Mouse (Mus musculus): ENCODE results near the gene Ttc28.

Ttc28 gene

DNA sequence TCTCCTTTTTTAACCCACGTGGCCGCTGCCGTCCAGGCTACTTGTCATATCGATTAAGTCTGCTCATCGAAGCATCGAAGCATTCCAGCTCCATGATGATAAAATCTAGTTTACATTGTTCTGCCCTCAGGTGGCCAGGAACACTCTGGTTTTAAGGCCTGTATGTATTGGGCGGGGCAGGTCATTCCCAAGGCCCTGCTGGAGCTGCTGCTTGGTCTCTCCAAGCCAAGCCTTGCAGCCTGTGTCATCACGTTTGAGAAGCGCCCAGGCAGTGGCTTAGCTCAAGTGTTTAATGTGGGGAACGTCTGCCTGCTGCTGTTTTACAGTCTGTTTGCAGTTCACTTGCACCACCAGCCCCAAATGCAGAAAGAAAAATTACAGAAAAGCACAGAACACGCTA, 132.5 kb downstream of the Ttc28 start:
- DNase-seq: no peak

DNA sequence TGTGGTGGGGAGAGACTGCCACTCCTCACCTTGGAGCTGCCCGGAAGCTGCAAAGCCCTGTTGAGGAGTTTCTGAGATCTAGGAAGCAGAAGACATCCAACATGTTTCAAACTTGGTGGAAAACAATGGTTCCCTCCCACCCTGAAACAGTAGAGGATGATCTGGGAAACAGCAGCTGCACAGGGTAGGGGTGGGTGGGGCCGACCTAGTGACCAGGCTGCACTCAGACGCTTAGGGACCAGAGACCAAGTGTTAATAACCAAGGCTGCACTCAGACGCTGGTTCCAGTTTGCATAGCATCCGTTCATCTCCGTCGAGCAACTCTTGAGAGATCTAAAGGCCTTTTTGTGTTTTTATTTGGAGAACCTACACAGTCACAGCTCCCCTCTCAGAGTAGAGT, 133.0 kb downstream of the Ttc28 start:
- no peak for DNase-seq

- DNase-seq: no peak
These were observed 135.4 kb downstream of the Ttc28 start for GRCm38 (mm10) chr5:111014960-111015359.

GRCm38 (mm10) chr5:111017319-111017718, 137.7 kb downstream of the Ttc28 start:
- DNase-seq: no peak

DNA sequence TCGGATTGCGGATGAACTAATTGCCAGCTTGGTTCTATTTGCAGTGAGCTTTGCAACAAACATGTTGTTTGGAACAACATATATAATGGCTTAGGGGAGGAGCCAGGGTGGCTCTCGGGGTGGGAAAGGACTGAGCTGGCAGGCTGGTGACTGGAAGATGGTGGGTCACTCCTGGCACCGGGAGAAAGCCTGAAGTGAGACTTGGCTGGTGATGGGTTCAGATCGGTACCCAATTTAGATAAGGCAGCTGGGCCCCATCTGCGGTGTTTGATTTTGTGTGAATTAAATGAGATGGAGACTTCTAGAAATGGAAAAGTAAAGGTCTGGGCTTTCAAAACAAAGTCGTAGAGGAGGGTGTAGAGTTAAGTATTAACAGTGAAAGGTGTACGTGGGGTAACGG, 142.7 kb downstream of the Ttc28 start:
- DNase-seq: no peak

DNA sequence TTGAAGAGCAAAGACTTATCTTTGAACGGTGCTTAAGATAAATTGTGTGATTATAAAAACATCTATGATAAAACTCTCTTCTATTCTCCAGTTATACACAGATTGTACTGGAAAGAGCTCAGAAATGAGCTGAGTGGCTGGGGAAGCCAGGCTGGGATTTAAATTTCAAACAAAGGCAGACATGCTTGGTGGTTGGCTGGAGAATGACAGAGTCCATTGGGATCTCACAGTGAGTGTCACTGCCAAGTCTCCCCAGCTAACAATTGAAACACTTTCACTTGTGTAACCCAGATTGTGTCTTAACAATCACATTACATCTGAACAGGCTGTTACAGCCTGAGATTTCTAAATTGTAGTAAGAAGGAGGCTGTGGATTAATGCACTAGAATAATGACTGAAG, 143.3 kb downstream of the Ttc28 start:
- no peak for DNase-seq

GRCm38 (mm10) chr5:111024621-111025020, 145.0 kb downstream of the Ttc28 start:
- DNase-seq: no peak

GRCm38 (mm10) chr5:111025476-111025875, 145.9 kb downstream of the Ttc28 start:
- no peak for DNase-seq

GRCm38 (mm10) chr5:111026209-111026608, 146.6 kb downstream of the Ttc28 start:
- no peak for DNase-seq

GRCm38 (mm10) chr5:111028340-111028739, 148.7 kb downstream of the Ttc28 start:
- no peak for DNase-seq

GRCm38 (mm10) chr5:111028952-111029351, 149.3 kb downstream of the Ttc28 start:
- DNase-seq: no peak

GRCm38 (mm10) chr5:111032687-111033295, 153.2 kb downstream of the Ttc28 start:
- DNase-seq: no peak

DNA sequence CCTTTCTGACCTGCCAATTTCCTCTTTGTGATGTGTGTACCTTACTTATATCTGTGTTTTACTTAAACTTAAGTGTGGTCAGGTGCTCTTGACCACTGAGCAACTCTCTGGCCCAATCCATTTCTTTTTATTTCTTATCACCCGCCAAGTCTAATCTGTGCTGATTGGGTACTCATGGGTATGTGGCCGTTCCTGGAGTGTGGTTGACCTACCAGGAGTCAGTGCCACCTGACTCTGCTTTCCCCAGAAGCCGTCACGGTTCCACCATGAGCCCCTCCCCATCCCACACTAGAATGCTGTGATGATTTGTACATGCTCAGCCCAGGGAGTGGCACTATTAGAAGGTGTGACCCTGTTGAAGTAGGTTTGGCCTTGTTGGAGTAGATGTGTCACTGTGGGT, 153.9 kb downstream of the Ttc28 start:
- DNase-seq: no peak

GRCm38 (mm10) chr5:111037123-111037748, 157.6 kb downstream of the Ttc28 start:
- DNase-seq: no peak

GRCm38 (mm10) chr5:111039771-111040170, 160.2 kb downstream of the Ttc28 start:
- DNase-seq: no peak

DNA sequence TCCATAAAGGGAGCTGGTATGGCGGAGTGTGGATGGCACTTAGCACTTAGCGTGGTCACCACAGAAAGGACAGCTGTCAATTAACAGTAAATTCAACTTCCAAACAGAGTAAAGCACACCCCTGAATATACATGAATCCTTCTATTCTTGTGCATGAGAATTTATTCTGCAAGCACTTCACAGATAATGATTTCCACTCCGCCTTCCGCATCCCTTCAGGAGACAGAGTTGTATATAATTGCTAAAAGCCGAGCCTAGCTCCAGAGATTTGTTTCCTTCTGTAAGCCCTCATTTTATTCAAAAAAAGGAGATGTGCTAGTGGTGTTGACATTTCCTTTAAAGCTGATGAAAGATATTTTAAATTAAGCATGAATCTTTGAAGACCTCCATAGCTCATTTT, 162.3 kb downstream of the Ttc28 start:
- DNase-seq: no peak

GRCm38 (mm10) chr5:111044193-111044592, 164.6 kb downstream of the Ttc28 start:
- DNase-seq: no peak

DNA sequence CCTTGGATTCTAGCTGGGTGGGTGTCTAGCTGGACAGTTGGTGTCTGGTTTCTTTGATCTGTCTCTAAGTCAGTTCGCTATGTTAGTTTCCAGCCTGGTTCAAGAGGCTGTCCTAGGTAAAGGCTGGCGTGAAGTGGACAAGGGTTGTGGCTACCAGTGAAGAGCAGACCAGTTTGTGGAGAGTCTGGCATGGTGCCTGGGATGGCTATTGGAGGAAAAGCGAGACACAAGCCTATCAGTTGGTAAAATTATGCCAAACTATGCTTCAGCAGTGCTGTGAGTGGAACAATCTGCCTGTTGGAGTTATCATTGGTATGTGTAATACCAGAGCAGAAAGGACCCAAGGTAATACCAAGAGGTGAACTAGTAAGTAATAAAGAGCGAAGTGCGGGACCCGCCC, 166.8 kb downstream of the Ttc28 start:
- no peak for DNase-seq

GRCm38 (mm10) chr5:111046841-111047476, 167.4 kb downstream of the Ttc28 start:
- no peak for DNase-seq

- no peak for DNase-seq
These were observed 168.4 kb downstream of the Ttc28 start for GRCm38 (mm10) chr5:111048036-111048435.

- DNase-seq: no peak
These were observed 170.0 kb downstream of the Ttc28 start for GRCm38 (mm10) chr5:111049584-111049983.

DNA sequence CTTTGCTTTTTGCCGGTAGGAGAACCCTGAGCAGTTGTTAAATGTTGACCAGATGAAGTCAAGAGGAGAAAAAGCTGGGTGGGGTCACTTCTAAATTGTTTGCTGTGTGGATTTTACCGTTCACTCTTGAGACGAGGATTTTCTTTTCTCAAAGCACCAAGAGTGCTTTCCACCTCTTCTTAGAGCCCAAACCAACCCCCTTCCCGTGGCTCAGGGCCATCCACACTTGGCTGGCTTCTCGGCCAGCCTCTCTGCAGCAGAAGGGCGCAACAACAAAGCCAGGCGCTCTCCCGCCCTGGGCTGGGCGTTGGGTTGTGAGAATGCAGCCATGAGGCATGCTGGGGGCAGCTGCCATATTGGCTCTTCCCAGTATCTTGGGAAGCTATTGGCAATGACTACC, 170.5 kb downstream of the Ttc28 start:
- DNase-seq: no peak

DNA sequence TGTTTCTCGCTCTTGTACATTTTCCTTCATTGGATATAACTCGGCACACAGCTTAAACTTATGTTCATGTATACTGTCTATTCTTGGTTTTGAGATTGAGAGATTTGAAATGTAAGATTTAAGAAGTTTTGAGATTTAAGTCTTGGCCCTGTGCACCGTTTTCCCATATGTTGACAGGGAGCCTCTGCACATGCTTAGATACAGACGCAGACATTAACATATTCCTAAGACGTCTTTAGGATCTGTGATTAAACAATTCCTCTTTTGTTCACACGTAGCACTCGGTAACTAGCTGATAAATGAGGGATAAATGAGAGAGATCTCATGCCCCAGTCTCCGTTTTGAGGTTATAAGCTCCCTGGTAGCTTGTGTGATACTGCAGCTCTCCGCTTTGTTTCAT, 174.8 kb downstream of the Ttc28 start:
- no peak for DNase-seq

DNA sequence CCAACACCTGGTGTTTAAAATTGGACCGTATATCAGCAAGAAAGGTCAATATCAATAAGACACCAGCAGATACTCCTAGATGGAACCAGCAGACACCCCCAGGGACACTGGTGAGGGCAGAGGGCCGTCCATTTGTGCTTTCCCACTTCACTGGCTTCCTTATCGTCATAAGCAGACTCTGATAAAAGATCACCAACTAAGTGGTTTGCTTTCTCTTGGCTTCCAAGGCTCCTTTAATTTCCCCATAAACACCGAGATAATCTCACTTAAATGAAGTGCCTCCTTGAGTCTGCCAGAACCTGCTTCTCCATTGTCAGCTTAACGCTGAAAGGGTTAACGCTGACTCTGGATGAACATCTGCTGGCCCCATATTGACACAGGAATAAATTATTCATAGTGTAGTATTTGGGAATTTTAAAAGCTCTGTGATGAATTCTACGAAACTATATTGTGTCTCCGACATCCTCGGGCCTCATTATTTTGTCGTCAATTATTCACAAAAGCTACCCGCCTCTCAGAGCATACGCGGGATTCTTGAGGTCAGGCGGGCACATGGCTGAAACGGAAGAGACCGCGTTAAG, 175.3 kb downstream of the Ttc28 start:
- no peak for DNase-seq

All from kidney, postnatal 10 days (tissue).